Mouse (Mus musculus) CH12.LX (cell line): ENCODE results near the gene Evc2. TPM values are rescaled to one million over a fixed set of nuclear protein-coding genes. Genes with fewer than 3 reads are reported as not detected.

ENCODE experiments used
- DNase-seq: peaks from one replicate; pipeline ENCODE4 v3.0.0-alpha.2; 2013; ENCODE audit errors: extremely low read depth
- H3K27ac ChIP-seq: 2 replicates; pipeline ENCODE4 v1.5.1; 2012; ENCODE audit warnings: low read depth, mild to moderate bottlenecking, control low read depth, moderate library complexity; ENCODE audit not compliant: insufficient read depth
- H3K27me3 ChIP-seq: replicated peaks from 2 replicates; pipeline ENCODE3; 2012; ENCODE audit warnings: inconsistent platforms
- H3K36me3 ChIP-seq, 2 experiments: replicated peaks in 1 of 2; 2 replicates each; pipeline versions ENCODE3 to v1.6.1; 2012; ENCODE audit warnings: inconsistent platforms in 1 of 2, low read length in 1 of 2, mild to moderate bottlenecking in 1 of 2, mixed read lengths in 1 of 2, moderate library complexity in 1 of 2; ENCODE audit not compliant: control insufficient read depth in 1 of 2, insufficient read depth in 1 of 2
- H3K4me1 ChIP-seq, 2 experiments: 2 replicates each; pipeline ENCODE4 v1.6.1; 2012; ENCODE audit warnings: inconsistent platforms in 1 of 2, moderate library complexity in 1 of 2; ENCODE audit not compliant: insufficient read depth in 2 of 2, control insufficient read depth in 1 of 2
- H3K4me2 ChIP-seq: 2 replicates; pipeline ENCODE4 v1.6.1; 2012; ENCODE audit warnings: low read depth, mild to moderate bottlenecking, control low read depth; ENCODE audit not compliant: poor library complexity, insufficient read depth, severe bottlenecking
- H3K4me3 ChIP-seq, 3 experiments: fragments of 150-350 bp in 1 of 3; sonication (generic) in 1 of 3; replicated peaks in 1 of 3; 2 replicates each; pipeline versions ENCODE3 to v1.5.1; 2011 to 2012; ENCODE audit warnings: low read depth in 2 of 3, low read length in 2 of 3, mild to moderate bottlenecking in 2 of 3, moderate library complexity in 2 of 3, control low read depth in 1 of 3, improper control_type of control experiment in 1 of 3, inconsistent platforms in 1 of 3, mixed read lengths in 1 of 3; ENCODE audit not compliant: poor library complexity in 1 of 3
- H3K79me2 ChIP-seq: replicated peaks from 2 replicates; pipeline ENCODE4 v1.6.1; 2012; ENCODE audit warnings: mild to moderate bottlenecking, moderate library complexity; ENCODE audit not compliant: control insufficient read depth, poor library complexity, insufficient read depth, severe bottlenecking; ENCODE audit errors: extremely low read depth
- H3K9ac ChIP-seq: 2 replicates; pipeline ENCODE4 v1.6.1; 2012; ENCODE audit warnings: low read depth, mild to moderate bottlenecking, control low read depth, moderate library complexity; ENCODE audit not compliant: insufficient read depth
- H3K9me3 ChIP-seq: replicated peaks from 2 replicates; pipeline ENCODE3; 2012; ENCODE audit warnings: low read length, inconsistent platforms, mixed read lengths
- BHLHE40 ChIP-seq: IDR thresholded peaks from 2 replicates; pipeline ENCODE4 v1.6.1; 2011; ENCODE audit warnings: mild to moderate bottlenecking, low read depth, low read length, improper control_type of control experiment
- EP300 ChIP-seq: IDR thresholded peaks from 2 replicates; pipeline ENCODE4 v1.6.1; 2011; ENCODE audit warnings: low read length, improper control_type of control experiment
- IRF4 ChIP-seq: IDR thresholded peaks from 2 replicates; pipeline ENCODE4 v1.6.1; 2014; ENCODE audit warnings: low read depth, mild to moderate bottlenecking, inconsistent platforms, low read length, improper control_type of control experiment
- MAFK ChIP-seq: IDR thresholded peaks from 2 replicates; pipeline ENCODE4 v1.6.1; 2011; ENCODE audit warnings: low read length, improper control_type of control experiment; ENCODE audit not compliant: insufficient replicate concordance
- MAZ ChIP-seq: IDR thresholded peaks from 2 replicates; pipeline ENCODE4 v1.6.1; 2012; ENCODE audit warnings: low read depth, mild to moderate bottlenecking, inconsistent platforms, low read length, improper control_type of control experiment, moderate library complexity
- MXI1 ChIP-seq: IDR thresholded peaks from 2 replicates; pipeline ENCODE4 v1.6.1; 2011; ENCODE audit warnings: mild to moderate bottlenecking, low read depth, low read length, improper control_type of control experiment
- MYC ChIP-seq: IDR thresholded peaks from 2 replicates; pipeline ENCODE4 v1.6.1; 2011; ENCODE audit warnings: low read depth, mild to moderate bottlenecking, improper control_type of control experiment, low read length
- NELFE ChIP-seq: IDR thresholded peaks from 2 replicates; pipeline ENCODE4 v1.6.1; 2011; ENCODE audit warnings: low read depth, low read length, improper control_type of control experiment
- NRF1 ChIP-seq: IDR thresholded peaks from 2 replicates; pipeline ENCODE4 v1.6.1; 2014; ENCODE audit warnings: low read depth, mild to moderate bottlenecking, inconsistent platforms, low read length, improper control_type of control experiment, moderate library complexity
- POLR2A ChIP-seq: IDR thresholded peaks from 2 replicates; pipeline ENCODE4 v1.6.1; 2011; ENCODE audit warnings: low read depth, mild to moderate bottlenecking, improper control_type of control experiment, low read length
- POLR2AphosphoS2 ChIP-seq: IDR thresholded peaks from 2 replicates; pipeline ENCODE4 v1.6.1; 2011; ENCODE audit warnings: low read depth, low read length, improper control_type of control experiment
- SIN3A ChIP-seq: IDR thresholded peaks from 2 replicates; pipeline ENCODE4 v1.6.1; 2012; ENCODE audit warnings: low read length, improper control_type of control experiment, inconsistent platforms
- SMC3 ChIP-seq: IDR thresholded peaks from 2 replicates; pipeline ENCODE4 v1.6.1; 2011; ENCODE audit warnings: low read depth, low read length, improper control_type of control experiment
- TBP ChIP-seq: conservative IDR thresholded peaks from 2 replicates; pipeline ENCODE4 v1.6.1; 2011; ENCODE audit warnings: low read depth, low read length, improper control_type of control experiment
- TCF12 ChIP-seq: IDR thresholded peaks from 2 replicates; pipeline ENCODE4 v1.6.1; 2014; ENCODE audit warnings: low read depth, mild to moderate bottlenecking, inconsistent platforms, low read length, improper control_type of control experiment
- USF2 ChIP-seq: conservative IDR thresholded peaks from 2 replicates; pipeline ENCODE4 v1.6.1; 2011; ENCODE audit warnings: low read depth, low read length, improper control_type of control experiment
- ZNF384 ChIP-seq: IDR thresholded peaks from 2 replicates; pipeline ENCODE4 v1.6.1; 2012; ENCODE audit warnings: low read depth, low read length, improper control_type of control experiment, inconsistent platforms
- dilution Hi-C: fragments of 300-500 bp; cut with MboI; formaldehyde crosslinking; loops from 2 replicates; pipeline ENCODE4 v1.14.3; 2020; ENCODE audit warnings: low sequenced_read_pairs; ENCODE audit not compliant: extremely low pct_unique_long_range_greater_than_20kb, extremely low pct_ligation_motif_present
- in situ Hi-C: fragments of 300-500 bp; cut with MboI; formaldehyde crosslinking; loops from 3 replicates; pipeline ENCODE4 v1.14.3; 2019; ENCODE audit warnings: low sequenced_read_pairs, low pct_ligation_motif_present, low pct_unique_long_range_greater_than_20kb, mixed read lengths
- polyA plus RNA-seq: library from polyadenylated mRNA; unstranded; fragments of >175 nt; gene quantifications from 2 replicates; pipeline ENCODE4 v1.2.1, GENCODE M21; 2012; ENCODE audit warnings: low read depth; ENCODE audit not compliant: insufficient read length
- total RNA-seq, 2 experiments: library from RNA; depleted of rRNA; stranded (reverse); fragments of 300-350 nt in 1 of 2; fragments of >200 nt in 1 of 2; gene quantifications; 2 replicates each; pipeline ENCODE4 v1.2.3; 2012 to 2014

The Evc2 gene
- total and polyA plus RNA-seq, 3 experiments: 0.04 TPM; not detected in 2

GRCm38 (mm10) chr5:37457831-37458230 is 119.5 kb downstream of the Evc2 start:
- no peak overlapping the region for H3K27ac ChIP-seq
- no peaks in the 10 kb centered on the region for H3K4me1 ChIP-seq
- no peak overlapping the region for H3K4me3 ChIP-seq
- TF ChIP-seq TBP: no peak
- TF ChIP-seq TCF12: no peak
- no peak for TF ChIP-seq POLR2AphosphoS2
- TF ChIP-seq MYC: no peak
- TF ChIP-seq, all 38 proteins: peak for 0
- Histone ChIP-seq H3K27me3 (peaks cover 32% of the 10 kb centered on the region), H3K36me3 (no peaks in the 10 kb centered on the region), H3K9me3 (no peaks in the 10 kb centered on the region), H3K4me2 (no peak overlapping the region), H3K9ac (no peak overlapping the region), H3K79me2 (no peaks in the 10 kb centered on the region)
- in situ Hi-C loops: no loop called here
- dilution Hi-C loops: no loop called here
- no peak for DNase-seq

GRCm38 (mm10) chr5:37458236-37458635 is 119.9 kb downstream of the Evc2 start:
- H3K4me1 ChIP-seq: no peaks in the 10 kb centered on the region
- H3K27me3 ChIP-seq: peaks cover 29% of the 10 kb centered on the region
- H3K36me3 ChIP-seq: no peaks in the 10 kb centered on the region
- TF ChIP-seq SIN3A (no peak), MAFK (no peak), ZNF384 (no peak), NRF1 (no peak), SMC3 (no peak), USF2 (no peak), IRF4 (no peak), TBP (no peak), EP300 (no peak), BHLHE40 (no peak), POLR2A (no peak), MAZ (no peak), MXI1 (no peak), NELFE (no peak)
- dilution Hi-C loops: no loop called here
- H3K4me3 ChIP-seq: no peak overlapping the region
- no peak for DNase-seq
- in situ Hi-C loops: no loop called here
- no peak overlapping the region for H3K27ac ChIP-seq
- no peak overlapping the region for H3K9ac ChIP-seq
- H3K4me2 ChIP-seq: no peak overlapping the region
- H3K9me3 ChIP-seq: no peaks in the 10 kb centered on the region
- H3K79me2 ChIP-seq: no peaks in the 10 kb centered on the region
